Mouse (Mus musculus) adrenal gland, postnatal 4 days (tissue): ENCODE measurements at regions not wholly inside any gene's neighbourhood (a gene's known extent, or its start where the extent isn't known, plus 50 kb on each side); places are given as distances from the start of the nearest gene placed in this dataset.

ENCODE experiments used
- DNase-seq, 2 experiments: peaks; one replicate each; pipeline ENCODE4 v3.0.0; 2021 to 2022; ENCODE audit warnings: low spot score in 2 of 2, mixed read lengths in 2 of 2

DNA sequence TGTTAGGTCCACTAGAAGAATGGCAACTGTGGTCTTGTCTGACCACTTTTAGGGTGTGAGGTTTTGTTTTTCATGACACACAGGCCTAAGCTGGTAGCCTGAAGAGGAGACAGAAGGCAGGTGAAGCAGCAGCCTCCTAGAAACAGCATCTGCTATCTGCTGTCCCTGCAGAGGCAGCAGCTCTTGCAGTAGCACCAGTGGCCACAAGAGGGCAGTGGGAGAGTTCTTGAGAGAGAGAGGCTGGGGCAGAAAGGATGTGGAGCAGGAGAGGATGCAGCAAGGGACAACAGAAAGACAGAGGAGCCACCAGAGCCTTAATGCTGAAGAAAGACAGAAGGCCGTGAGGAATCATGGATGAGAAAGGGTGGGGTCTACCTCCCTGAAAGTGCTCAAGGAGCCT, 88.1 kb upstream of the Usp51 start:
- DNase-seq = peak in 1 of 2 experiments; percentile 16

DNA sequence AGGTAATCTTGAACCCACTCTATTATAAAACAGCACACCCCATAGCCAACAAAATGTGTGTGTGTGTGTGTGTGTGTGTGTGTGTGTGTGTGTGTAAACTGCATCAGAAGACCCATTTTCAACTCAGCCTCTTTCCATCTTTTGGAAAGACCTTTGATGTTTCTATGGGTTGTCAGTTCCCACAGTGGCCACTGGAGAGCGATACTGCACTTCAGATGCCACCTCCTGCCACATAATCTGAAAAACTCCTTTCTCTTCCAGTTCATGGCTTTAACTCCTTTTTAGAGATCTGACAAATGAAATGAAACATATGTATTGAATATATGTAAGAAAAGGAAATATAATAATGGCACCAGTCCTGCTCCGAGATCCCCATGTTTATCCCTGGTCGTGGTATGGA, 79.3 kb upstream of the Usp51 start:
- DNase-seq = no peak

DNA sequence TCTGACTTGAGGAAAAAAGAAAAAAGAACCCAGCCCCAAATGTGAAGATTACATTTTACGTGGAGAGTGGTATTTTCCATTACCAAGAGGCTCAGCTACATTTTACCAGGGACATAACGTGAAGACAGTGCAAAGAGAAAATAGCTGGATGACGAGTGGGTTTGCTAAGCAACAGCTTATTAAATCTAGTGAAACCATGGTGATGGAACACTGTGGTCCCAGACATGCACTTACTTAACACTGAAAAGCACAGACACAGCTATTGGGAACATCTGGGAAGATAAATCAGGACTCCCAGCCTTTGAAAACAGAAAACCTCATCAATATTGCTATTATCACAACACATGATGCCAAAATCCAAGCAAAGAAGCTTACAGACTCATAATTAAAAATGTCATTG, 60.1 kb upstream of the Usp51 start:
- DNase-seq = no peak
